Mouse (Mus musculus): ENCODE measurements at regions not wholly inside any gene's neighbourhood (a gene's known extent, or its start where the extent isn't known, plus 50 kb on each side); places are given as distances from the start of the nearest gene placed in this dataset.

DNA sequence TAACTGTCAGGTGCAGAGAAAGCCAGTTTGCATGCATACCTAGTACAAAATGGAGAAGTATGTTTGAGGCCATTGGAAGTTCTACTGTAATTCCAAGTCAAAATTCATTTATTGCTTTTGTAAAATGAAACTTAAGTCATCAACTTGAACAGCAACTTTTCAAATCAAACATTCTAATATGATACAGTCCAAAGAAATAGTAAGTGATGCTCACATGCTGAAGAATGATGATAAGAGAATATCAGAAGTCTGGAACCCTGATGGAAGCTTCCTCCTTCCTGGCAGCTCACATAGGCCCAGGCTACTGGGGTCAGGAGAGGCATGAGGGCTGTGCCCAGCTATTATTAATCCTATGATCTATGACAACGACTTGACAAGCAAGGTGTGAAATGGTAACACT, 64.1 kb upstream of the Slc38a2 start:
- H3K9ac ChIP-seq: no peak overlapping the region
- H3K4me2 ChIP-seq: no peak overlapping the region
- H3K27ac ChIP-seq: no peak overlapping the region
- ATAC-seq (ENCODE audit: low FRiP score): no peak
- H3K27me3 ChIP-seq: no peaks in the 10 kb centered on the region
- H3K36me3 ChIP-seq: no peaks in the 10 kb centered on the region
- 65% methylated on average over 1 of the region's 1 CpGs for WGBS
- H3K9me3 ChIP-seq: no peaks in the 10 kb centered on the region
- H3K4me1 ChIP-seq (replicated peaks): 0 out of 2 replicates have a peak, but pooled peaks cover under 1% of the 10 kb centered on the region
- H3K4me3 ChIP-seq: no peak overlapping the region

DNA sequence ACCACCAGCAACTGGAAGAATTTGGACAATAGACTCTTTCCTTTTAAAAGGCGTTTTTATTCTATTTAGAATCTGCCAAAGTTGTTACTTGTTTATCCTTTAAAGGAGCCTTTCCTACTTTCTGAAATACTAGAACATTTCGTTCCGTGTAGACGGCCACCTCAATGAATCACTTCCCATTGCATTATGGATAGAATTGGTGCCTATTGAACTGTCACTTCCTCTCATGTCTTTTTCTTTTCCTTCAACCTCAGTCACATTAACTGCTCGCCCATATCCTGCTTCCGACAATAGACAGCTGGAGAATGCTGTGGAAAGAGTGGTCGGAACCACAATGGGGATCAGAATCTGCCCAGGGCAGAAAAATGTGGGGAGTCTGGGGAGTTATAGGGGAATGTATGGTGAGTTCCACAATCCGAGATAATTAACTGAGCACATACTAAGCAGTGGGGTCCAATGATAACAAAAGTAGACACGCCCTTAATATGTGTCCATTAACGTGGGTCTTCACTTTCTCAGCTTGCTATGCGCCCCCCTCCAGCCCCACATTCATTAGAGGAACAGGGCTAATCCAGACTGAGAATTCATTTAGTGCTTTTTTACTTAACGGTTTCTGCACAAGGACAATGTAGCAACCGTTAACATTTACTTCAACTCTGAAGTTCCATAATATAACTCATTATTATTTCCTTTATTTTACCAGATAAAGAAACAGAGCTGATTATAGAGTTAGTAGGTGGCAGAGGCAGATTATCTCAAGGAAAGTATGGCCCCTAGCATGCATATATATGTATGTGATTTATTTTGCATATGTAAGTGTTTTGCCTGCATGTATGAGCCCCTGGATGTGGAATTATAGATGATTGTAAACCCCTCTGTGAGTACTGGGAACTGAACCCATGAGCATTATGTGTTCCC, 59.8 kb upstream of the Slc38a2 start:
- H3K27me3 ChIP-seq: no peaks in the 10 kb centered on the region
- 55% methylated on average over 13 of the region's 13 CpGs for WGBS
- no peak overlapping the region for H3K9ac ChIP-seq
- no peaks in the 10 kb centered on the region for H3K36me3 ChIP-seq
- H3K4me3 ChIP-seq: no peak overlapping the region
- H3K4me2 ChIP-seq: no peak overlapping the region
- ATAC-seq (ENCODE audit: low FRiP score): no peak
- no peak overlapping the region for H3K27ac ChIP-seq
- peaks cover 5% of the 10 kb centered on the region; the same call in 1 of the 2 replicates for H3K4me1 ChIP-seq (replicated peaks)
- no peaks in the 10 kb centered on the region for H3K9me3 ChIP-seq

GRCm38 (mm10) chr15:96757446-96758198, 58.1 kb upstream of the Slc38a2 start:
- H3K4me3 ChIP-seq: no peak overlapping the region
- no peaks in the 10 kb centered on the region for H3K36me3 ChIP-seq
- H3K9ac ChIP-seq: no peak overlapping the region
- H3K27me3 ChIP-seq: no peaks in the 10 kb centered on the region
- no peak overlapping the region for H3K27ac ChIP-seq
- no peak for ATAC-seq (ENCODE audit: low FRiP score)
- H3K4me2 ChIP-seq: no peak overlapping the region
- H3K4me1 ChIP-seq (replicated peaks): peaks cover 5% of the 10 kb centered on the region; the same call in 1 of the 2 replicates
- H3K9me3 ChIP-seq: no peaks in the 10 kb centered on the region
- 87% methylated on average over 9 of the region's 9 CpGs for WGBS

DNA sequence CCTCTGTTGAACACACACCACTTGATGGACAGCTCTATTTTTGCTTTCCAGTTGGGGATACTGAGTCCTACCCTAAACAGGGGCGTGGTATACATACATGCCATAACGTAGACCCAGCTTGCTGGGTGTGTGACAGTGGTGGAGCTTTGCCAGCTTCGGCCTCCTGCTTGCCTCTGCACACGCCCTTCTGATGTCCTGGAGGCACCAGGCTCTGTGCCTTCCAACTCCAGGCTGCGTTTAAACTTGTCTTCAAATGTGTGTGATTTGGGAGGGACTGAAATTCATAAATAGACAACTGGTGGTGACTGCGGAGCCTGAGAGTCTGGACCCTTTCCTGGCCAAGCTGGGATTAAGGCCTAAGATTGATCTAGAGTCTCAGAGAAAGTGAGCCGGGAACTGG, 56.9 kb upstream of the Slc38a2 start:
- no peak for ATAC-seq (ENCODE audit: low FRiP score)
- no peak overlapping the region for H3K9ac ChIP-seq
- no peak overlapping the region for H3K4me3 ChIP-seq
- no peak overlapping the region for H3K27ac ChIP-seq
- 79% methylated on average over 7 of the region's 7 CpGs for WGBS
- H3K4me1 ChIP-seq (replicated peaks): peaks cover 5% of the 10 kb centered on the region; the same call in 1 of the 2 replicates
- no peak overlapping the region for H3K4me2 ChIP-seq
- H3K9me3 ChIP-seq: no peaks in the 10 kb centered on the region
- no peaks in the 10 kb centered on the region for H3K36me3 ChIP-seq
- H3K27me3 ChIP-seq: no peaks in the 10 kb centered on the region

DNA sequence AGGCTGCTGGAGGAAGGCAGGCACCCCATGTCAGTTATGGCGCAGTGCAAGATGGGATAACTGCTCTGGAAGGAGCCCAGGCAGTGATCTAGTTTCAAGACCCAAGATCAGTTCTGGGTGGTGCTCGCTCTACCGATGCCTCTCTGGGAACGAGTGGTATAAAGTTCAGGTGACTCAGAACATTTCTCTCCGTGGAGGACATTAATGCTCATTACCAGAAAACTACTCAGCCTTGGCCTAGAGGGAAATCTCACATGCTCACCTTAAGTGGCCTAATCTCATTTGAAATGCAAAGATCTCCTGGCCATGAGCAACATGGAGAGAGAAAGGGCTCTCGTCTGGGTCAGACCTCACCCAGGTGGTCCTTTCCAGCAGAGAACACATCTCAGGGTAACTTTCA, 56.4 kb upstream of the Slc38a2 start:
- no peak overlapping the region for H3K9ac ChIP-seq
- no peak for ATAC-seq (ENCODE audit: low FRiP score)
- no peaks in the 10 kb centered on the region for H3K27me3 ChIP-seq
- no peaks in the 10 kb centered on the region for H3K36me3 ChIP-seq
- no peak overlapping the region for H3K4me3 ChIP-seq
- H3K4me1 ChIP-seq (replicated peaks): peaks cover 5% of the 10 kb centered on the region; the same call in 1 of the 2 replicates
- no peaks in the 10 kb centered on the region for H3K9me3 ChIP-seq
- H3K4me2 ChIP-seq: no peak overlapping the region
- H3K27ac ChIP-seq: no peak overlapping the region
- WGBS: 81% methylated on average over 6 of the region's 6 CpGs

- no peak overlapping the region for H3K4me3 ChIP-seq
- H3K4me1 ChIP-seq (replicated peaks): peaks cover 5% of the 10 kb centered on the region; the same call in 1 of the 2 replicates
- H3K36me3 ChIP-seq: no peaks in the 10 kb centered on the region
- no peaks in the 10 kb centered on the region for H3K27me3 ChIP-seq
- no peaks in the 10 kb centered on the region for H3K9me3 ChIP-seq
- ATAC-seq (ENCODE audit: low FRiP score): no peak
- WGBS: 86% methylated on average over 13 of the region's 13 CpGs
- H3K27ac ChIP-seq: no peak overlapping the region
- no peak overlapping the region for H3K9ac ChIP-seq
- H3K4me2 ChIP-seq: no peak overlapping the region
These were observed 55.9 kb upstream of the Slc38a2 start for GRCm38 (mm10) chr15:96755322-96755942.

DNA sequence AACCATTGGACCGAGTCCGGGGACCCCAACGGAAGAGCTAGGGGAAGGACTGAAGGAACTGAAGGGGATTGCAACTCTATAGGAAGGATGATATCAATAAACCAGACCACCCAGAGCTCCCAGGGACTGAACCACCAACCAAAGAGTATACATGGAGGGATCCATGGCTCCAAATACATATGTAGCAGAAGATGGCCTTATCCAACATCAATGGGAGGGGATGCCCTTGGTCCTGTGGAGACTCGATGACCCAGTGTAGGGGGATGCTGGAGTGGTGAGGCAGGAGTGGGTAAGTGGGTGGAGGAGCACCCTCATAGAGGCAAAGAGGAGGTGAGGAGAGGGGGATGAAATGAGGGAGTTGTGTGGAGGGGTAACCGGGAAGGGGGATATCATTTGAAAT, 54.5 kb upstream of the Slc38a2 start:
- Histone ChIP-seq H3K4me2 (no peak overlapping the region), H3K4me1 (replicated peaks) (peaks cover 5% of the 10 kb centered on the region; the same call in 1 of the 2 replicates), H3K36me3 (no peaks in the 10 kb centered on the region), H3K9ac (no peak overlapping the region), H3K9me3 (no peaks in the 10 kb centered on the region), H3K4me3 (no peak overlapping the region), H3K27me3 (no peaks in the 10 kb centered on the region), H3K27ac (no peak overlapping the region)
- ATAC-seq (ENCODE audit: low FRiP score): no peak
- 93% methylated on average over 5 of the region's 5 CpGs for WGBS

DNA sequence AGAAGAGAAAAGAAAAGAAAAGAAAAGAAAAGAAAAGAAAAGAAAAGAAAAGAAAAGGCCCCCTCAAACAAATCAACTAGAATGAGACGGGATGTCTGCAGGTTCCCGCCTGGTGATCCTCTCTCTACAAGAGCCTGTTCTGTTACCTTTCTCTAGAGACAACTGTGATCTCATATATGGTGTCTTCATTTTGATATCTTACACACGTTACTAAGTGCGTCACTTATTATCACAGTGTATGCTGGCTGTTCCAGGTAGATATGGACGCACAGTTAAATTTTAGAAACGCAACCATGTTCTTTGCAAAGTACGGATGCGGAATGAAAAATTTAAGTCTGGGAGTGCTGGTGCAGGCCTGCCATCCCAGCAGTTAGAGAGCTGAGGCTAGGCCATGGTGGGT, 53.2 kb upstream of the Slc38a2 start:
- Histone ChIP-seq H3K9me3 (no peaks in the 10 kb centered on the region), H3K36me3 (no peaks in the 10 kb centered on the region), H3K9ac (no peak overlapping the region), H3K4me3 (no peak overlapping the region), H3K27ac (no peak overlapping the region), H3K4me1 (replicated peaks) (peaks cover 5% of the 10 kb centered on the region), H3K4me2 (no peak overlapping the region), H3K27me3 (no peaks in the 10 kb centered on the region)
- ATAC-seq (ENCODE audit: low FRiP score): no peak
- WGBS: 96% methylated on average over 8 of the region's 8 CpGs

DNA sequence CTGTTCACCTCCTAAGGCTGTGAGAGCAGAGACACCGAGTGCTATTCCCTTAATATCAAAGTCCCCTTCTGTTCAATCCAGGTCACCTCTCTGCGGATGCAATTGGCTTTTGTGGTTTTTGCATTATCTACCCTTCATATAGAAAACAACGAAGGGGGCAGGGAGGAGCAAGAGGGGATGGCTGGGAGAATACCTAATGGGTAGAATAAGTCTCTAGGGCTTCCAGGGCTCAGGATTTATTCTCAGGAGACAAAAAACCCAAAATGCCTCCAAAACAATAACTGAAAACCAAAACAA, 52.5 kb upstream of the Slc38a2 start:
- Histone ChIP-seq H3K4me3 (no peak overlapping the region), H3K4me1 (replicated peaks) (peaks cover 5% of the 10 kb centered on the region), H3K27me3 (no peaks in the 10 kb centered on the region), H3K27ac (no peak overlapping the region), H3K9me3 (no peaks in the 10 kb centered on the region), H3K36me3 (no peaks in the 10 kb centered on the region), H3K9ac (no peak overlapping the region), H3K4me2 (no peak overlapping the region)
- no peak for ATAC-seq (ENCODE audit: low FRiP score)
- 79% methylated on average over 3 of the region's 3 CpGs for WGBS

DNA sequence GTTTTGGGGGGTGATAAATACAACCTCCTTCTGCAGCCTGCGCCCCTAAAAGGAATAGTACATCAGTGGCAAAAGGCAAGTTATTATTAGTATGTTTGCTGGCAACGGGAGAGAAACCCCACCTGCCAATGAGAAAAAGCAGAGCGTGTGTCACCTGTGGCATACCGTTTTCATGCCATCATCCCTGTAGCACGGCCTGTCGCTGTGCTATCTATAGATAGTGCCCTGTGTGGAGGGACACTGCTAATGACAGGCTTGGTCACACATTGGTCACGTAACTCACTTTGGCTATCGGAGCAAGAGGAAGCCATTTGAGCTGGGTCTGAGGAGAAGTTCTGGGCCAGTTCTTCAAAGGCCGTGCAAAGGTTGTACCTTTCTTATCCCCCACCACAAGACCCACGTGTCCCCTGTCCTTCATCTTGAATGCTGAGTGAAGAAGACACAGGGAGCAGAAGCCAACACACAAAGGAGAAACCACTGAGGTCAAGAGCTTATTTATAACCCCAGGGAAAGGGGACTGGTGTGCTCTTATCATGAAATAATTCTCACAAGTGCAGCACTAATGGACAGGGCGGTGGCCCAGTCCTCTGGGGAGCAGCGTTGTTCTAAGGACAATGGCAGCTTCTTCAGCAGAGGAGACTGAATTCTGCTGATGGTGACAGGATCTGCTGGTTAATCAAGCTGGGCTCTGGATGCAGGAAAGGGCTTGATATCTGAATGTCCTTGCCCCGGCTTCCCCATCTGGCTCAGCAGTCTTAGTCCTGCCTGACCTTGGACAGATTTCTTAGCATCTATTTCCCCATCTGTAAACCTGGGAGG, 51.9 kb upstream of the Slc38a2 start:
- H3K9ac ChIP-seq: no peak overlapping the region
- no peak overlapping the region for H3K27ac ChIP-seq
- peaks cover 1% of the 10 kb centered on the region for H3K4me1 ChIP-seq (replicated peaks)
- no peaks in the 10 kb centered on the region for H3K36me3 ChIP-seq
- ATAC-seq (ENCODE audit: low FRiP score): no peak
- no peaks in the 10 kb centered on the region for H3K9me3 ChIP-seq
- no peaks in the 10 kb centered on the region for H3K27me3 ChIP-seq
- no peak overlapping the region for H3K4me3 ChIP-seq
- no peak overlapping the region for H3K4me2 ChIP-seq
- WGBS: 89% methylated on average over 13 of the region's 13 CpGs

DNA sequence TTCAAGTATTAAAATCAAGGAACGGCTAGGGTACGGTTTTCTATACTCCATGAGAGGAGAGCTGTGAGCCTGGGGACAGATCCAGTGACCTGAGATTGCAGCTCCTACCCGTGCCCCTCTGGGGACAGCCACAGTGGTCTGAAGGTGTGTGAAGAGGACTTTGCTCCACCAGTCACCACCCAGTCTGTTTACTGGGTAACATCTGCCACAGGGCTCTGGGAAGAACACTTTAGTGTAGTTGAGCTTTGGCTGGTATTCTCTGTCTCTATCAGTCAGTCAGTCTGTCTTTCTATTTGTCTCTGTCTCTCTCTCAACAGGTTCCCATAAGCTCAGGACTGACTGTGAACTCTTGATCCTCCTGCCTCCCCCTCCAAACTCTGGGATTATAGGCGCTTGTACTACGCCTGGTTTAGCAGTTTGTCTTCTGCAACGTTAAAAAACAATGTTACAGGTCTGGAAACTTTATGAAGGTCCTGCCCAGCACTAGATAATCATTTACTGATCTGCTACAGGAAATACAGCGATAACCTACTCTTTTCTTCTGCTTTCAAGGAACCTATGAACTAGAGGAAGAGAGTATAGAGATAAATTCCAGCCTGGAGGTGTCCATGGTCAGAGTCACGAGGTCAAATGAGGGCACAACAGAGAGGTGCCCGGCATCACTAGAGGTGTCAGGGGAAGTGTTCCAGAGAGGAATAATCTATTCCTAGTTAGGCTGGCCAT, 50.2 kb upstream of the Slc38a2 start:
- H3K4me3 ChIP-seq: no peak overlapping the region
- no peaks in the 10 kb centered on the region for H3K9me3 ChIP-seq
- no peak overlapping the region for H3K9ac ChIP-seq
- H3K27ac ChIP-seq: no peak overlapping the region
- ATAC-seq (ENCODE audit: low FRiP score): no peak
- 85% methylated on average over 9 of the region's 9 CpGs for WGBS
- H3K36me3 ChIP-seq: no peaks in the 10 kb centered on the region
- H3K4me2 ChIP-seq: no peak overlapping the region
- no peaks in the 10 kb centered on the region for H3K27me3 ChIP-seq
- no peaks in the 10 kb centered on the region; the same call in 1 of the 2 replicates for H3K4me1 ChIP-seq (replicated peaks)

Measured in hindbrain, embryonic 13.5 days (tissue).